Mouse (Mus musculus) CH12.LX (cell line): ENCODE data around the gene Wars. TPM values are rescaled to one million over a fixed set of nuclear protein-coding genes. Genes with fewer than 3 reads are reported as not detected.

ENCODE experiments used
- DNase-seq: peaks from one replicate; pipeline ENCODE4 v3.0.0-alpha.2; 2013; ENCODE audit errors: extremely low read depth
- H3K27ac ChIP-seq: 2 replicates; pipeline ENCODE4 v1.5.1; 2012; ENCODE audit warnings: low read depth, mild to moderate bottlenecking, control low read depth, moderate library complexity; ENCODE audit not compliant: insufficient read depth
- H3K27me3 ChIP-seq: replicated peaks from 2 replicates; pipeline ENCODE3; 2012; ENCODE audit warnings: inconsistent platforms
- H3K36me3 ChIP-seq, 2 experiments: replicated peaks in 1 of 2; 2 replicates each; pipeline versions ENCODE3 to v1.6.1; 2012; ENCODE audit warnings: inconsistent platforms in 1 of 2, low read length in 1 of 2, mild to moderate bottlenecking in 1 of 2, mixed read lengths in 1 of 2, moderate library complexity in 1 of 2; ENCODE audit not compliant: control insufficient read depth in 1 of 2, insufficient read depth in 1 of 2
- H3K4me1 ChIP-seq, 2 experiments: 2 replicates each; pipeline ENCODE4 v1.6.1; 2012; ENCODE audit warnings: inconsistent platforms in 1 of 2, moderate library complexity in 1 of 2; ENCODE audit not compliant: insufficient read depth in 2 of 2, control insufficient read depth in 1 of 2
- H3K4me2 ChIP-seq: 2 replicates; pipeline ENCODE4 v1.6.1; 2012; ENCODE audit warnings: low read depth, mild to moderate bottlenecking, control low read depth; ENCODE audit not compliant: poor library complexity, insufficient read depth, severe bottlenecking
- H3K4me3 ChIP-seq, 3 experiments: fragments of 150-350 bp in 1 of 3; sonication (generic) in 1 of 3; replicated peaks in 1 of 3; 2 replicates each; pipeline versions ENCODE3 to v1.5.1; 2011 to 2012; ENCODE audit warnings: low read depth in 2 of 3, low read length in 2 of 3, mild to moderate bottlenecking in 2 of 3, moderate library complexity in 2 of 3, control low read depth in 1 of 3, improper control_type of control experiment in 1 of 3, inconsistent platforms in 1 of 3, mixed read lengths in 1 of 3; ENCODE audit not compliant: poor library complexity in 1 of 3
- H3K79me2 ChIP-seq: replicated peaks from 2 replicates; pipeline ENCODE4 v1.6.1; 2012; ENCODE audit warnings: mild to moderate bottlenecking, moderate library complexity; ENCODE audit not compliant: control insufficient read depth, poor library complexity, insufficient read depth, severe bottlenecking; ENCODE audit errors: extremely low read depth
- H3K9ac ChIP-seq: 2 replicates; pipeline ENCODE4 v1.6.1; 2012; ENCODE audit warnings: low read depth, mild to moderate bottlenecking, control low read depth, moderate library complexity; ENCODE audit not compliant: insufficient read depth
- H3K9me3 ChIP-seq: replicated peaks from 2 replicates; pipeline ENCODE3; 2012; ENCODE audit warnings: low read length, inconsistent platforms, mixed read lengths
- BHLHE40 ChIP-seq: IDR thresholded peaks from 2 replicates; pipeline ENCODE4 v1.6.1; 2011; ENCODE audit warnings: mild to moderate bottlenecking, low read depth, low read length, improper control_type of control experiment
- CHD1 ChIP-seq: IDR thresholded peaks from 2 replicates; pipeline ENCODE4 v1.6.1; 2012; ENCODE audit warnings: low read depth, low read length, improper control_type of control experiment, inconsistent platforms
- CHD2 ChIP-seq: IDR thresholded peaks from 2 replicates; pipeline ENCODE4 v1.6.1; 2011; ENCODE audit warnings: low read length, improper control_type of control experiment
- CTCF ChIP-seq, 2 experiments: IDR thresholded peaks in 1 of 2; conservative IDR thresholded peaks in 1 of 2; 2 replicates each; pipeline ENCODE4 v1.5.1; 2011 to 2012; ENCODE audit warnings: low read depth in 2 of 2, low read length in 2 of 2, improper control_type of control experiment in 1 of 2, inconsistent platforms in 1 of 2, mild to moderate bottlenecking in 1 of 2, moderate library complexity in 1 of 2
- E2F4 ChIP-seq: IDR thresholded peaks from 2 replicates; pipeline ENCODE4 v1.6.1; 2011; ENCODE audit warnings: low read depth, low read length, improper control_type of control experiment; ENCODE audit not compliant: insufficient replicate concordance
- ETS1 ChIP-seq: conservative IDR thresholded peaks from 2 replicates; pipeline ENCODE4 v1.6.1; 2012; ENCODE audit warnings: low read depth, mild to moderate bottlenecking, inconsistent platforms, low read length, improper control_type of control experiment, moderate library complexity
- KAT2A ChIP-seq: IDR thresholded peaks from 2 replicates; pipeline ENCODE4 v1.6.1; 2012; ENCODE audit warnings: low read length, improper control_type of control experiment, inconsistent platforms; ENCODE audit not compliant: insufficient replicate concordance
- MAFK ChIP-seq: IDR thresholded peaks from 2 replicates; pipeline ENCODE4 v1.6.1; 2011; ENCODE audit warnings: low read length, improper control_type of control experiment; ENCODE audit not compliant: insufficient replicate concordance
- MEF2A ChIP-seq: IDR thresholded peaks from 2 replicates; pipeline ENCODE4 v1.6.1; 2014; ENCODE audit warnings: low read depth, mild to moderate bottlenecking, inconsistent platforms, low read length, improper control_type of control experiment, borderline replicate concordance
- POLR2A ChIP-seq: IDR thresholded peaks from 2 replicates; pipeline ENCODE4 v1.6.1; 2011; ENCODE audit warnings: low read depth, mild to moderate bottlenecking, improper control_type of control experiment, low read length
- POLR2AphosphoS2 ChIP-seq: IDR thresholded peaks from 2 replicates; pipeline ENCODE4 v1.6.1; 2011; ENCODE audit warnings: low read depth, low read length, improper control_type of control experiment
- RAD21 ChIP-seq: IDR thresholded peaks from 2 replicates; pipeline ENCODE4 v1.6.1; 2011; ENCODE audit warnings: low read depth, mild to moderate bottlenecking, low read length, improper control_type of control experiment, moderate library complexity
- SIN3A ChIP-seq: IDR thresholded peaks from 2 replicates; pipeline ENCODE4 v1.6.1; 2012; ENCODE audit warnings: low read length, improper control_type of control experiment, inconsistent platforms
- SMC3 ChIP-seq: IDR thresholded peaks from 2 replicates; pipeline ENCODE4 v1.6.1; 2011; ENCODE audit warnings: low read depth, low read length, improper control_type of control experiment
- USF2 ChIP-seq: conservative IDR thresholded peaks from 2 replicates; pipeline ENCODE4 v1.6.1; 2011; ENCODE audit warnings: low read depth, low read length, improper control_type of control experiment
- ZKSCAN1 ChIP-seq: IDR thresholded peaks from 2 replicates; pipeline ENCODE4 v1.6.1; 2012; ENCODE audit warnings: low read depth, inconsistent platforms, low read length, improper control_type of control experiment, borderline replicate concordance
- ZNF384 ChIP-seq: IDR thresholded peaks from 2 replicates; pipeline ENCODE4 v1.6.1; 2012; ENCODE audit warnings: low read depth, low read length, improper control_type of control experiment, inconsistent platforms
- dilution Hi-C: fragments of 300-500 bp; cut with MboI; formaldehyde crosslinking; loops from 2 replicates; pipeline ENCODE4 v1.14.3; 2020; ENCODE audit warnings: low sequenced_read_pairs; ENCODE audit not compliant: extremely low pct_unique_long_range_greater_than_20kb, extremely low pct_ligation_motif_present
- in situ Hi-C: fragments of 300-500 bp; cut with MboI; formaldehyde crosslinking; loops from 3 replicates; pipeline ENCODE4 v1.14.3; 2019; ENCODE audit warnings: low sequenced_read_pairs, low pct_ligation_motif_present, low pct_unique_long_range_greater_than_20kb, mixed read lengths
- polyA plus RNA-seq: library from polyadenylated mRNA; unstranded; fragments of >175 nt; gene quantifications from 2 replicates; pipeline ENCODE4 v1.2.1, GENCODE M21; 2012; ENCODE audit warnings: low read depth; ENCODE audit not compliant: insufficient read length
- total RNA-seq, 2 experiments: library from RNA; depleted of rRNA; stranded (reverse); fragments of 300-350 nt in 1 of 2; fragments of >200 nt in 1 of 2; gene quantifications; 2 replicates each; pipeline ENCODE4 v1.2.3; 2012 to 2014

The Wars gene
- total and polyA plus RNA-seq, 3 experiments: 73.5 to 93.5 (median 88.0) TPM

DNA sequence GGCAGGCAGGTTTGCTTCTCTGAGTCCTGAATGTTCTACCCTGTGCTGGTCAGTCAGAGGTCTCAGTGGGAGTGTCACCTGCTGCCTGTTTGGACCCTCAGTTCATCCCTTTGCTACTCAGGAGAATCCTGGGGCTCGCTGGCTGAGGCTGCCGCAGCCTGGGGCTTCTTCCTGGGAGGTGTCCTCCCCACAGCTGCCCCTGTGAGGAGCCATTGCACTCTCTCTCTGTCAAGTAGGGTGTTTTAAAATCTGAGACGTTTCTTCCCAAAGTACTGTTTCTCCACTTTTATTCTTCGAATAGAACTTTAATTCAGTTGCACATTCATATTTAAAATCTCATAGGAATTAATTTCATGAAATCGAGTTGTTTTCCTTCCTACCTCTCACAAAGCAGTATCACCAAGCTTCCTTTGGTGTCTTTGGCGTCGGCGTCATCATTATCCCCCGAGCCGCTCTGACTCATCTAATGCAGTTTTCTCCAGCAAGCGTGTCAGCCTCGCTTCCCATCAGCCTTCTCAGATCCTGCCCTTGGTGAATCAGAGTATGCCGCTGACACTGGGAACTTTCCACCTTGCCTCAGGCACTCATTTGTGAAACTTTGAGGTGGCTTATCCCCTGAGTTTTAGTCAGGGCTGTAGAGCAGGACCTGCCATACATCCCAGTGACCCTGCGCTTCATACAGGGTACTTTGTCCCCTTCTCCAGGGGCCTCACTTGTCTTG, 48.4 kb upstream of the Wars start:
- Histone ChIP-seq H3K4me3 (no peak overlapping the region), H3K9me3 (no peaks in the 10 kb centered on the region), H3K4me1 (peaks cover 0 to 9% of the 10 kb centered on the region in 2 experiments; a peak in 2 of 4 replicates), H3K79me2 (no peaks in the 10 kb centered on the region), H3K9ac (no peak overlapping the region), H3K27ac (no peak overlapping the region), H3K27me3 (no peaks in the 10 kb centered on the region), H3K4me2 (no peak overlapping the region), H3K36me3 (peaks cover 0 to 60% of the 10 kb centered on the region in 2 experiments)
- TF ChIP-seq USF2: no peak
- no peak for TF ChIP-seq BHLHE40
- TF ChIP-seq ZNF384: no peak
- no peak for DNase-seq
- dilution Hi-C loops: no loop called here
- in situ Hi-C loops: no loop called here

DNA sequence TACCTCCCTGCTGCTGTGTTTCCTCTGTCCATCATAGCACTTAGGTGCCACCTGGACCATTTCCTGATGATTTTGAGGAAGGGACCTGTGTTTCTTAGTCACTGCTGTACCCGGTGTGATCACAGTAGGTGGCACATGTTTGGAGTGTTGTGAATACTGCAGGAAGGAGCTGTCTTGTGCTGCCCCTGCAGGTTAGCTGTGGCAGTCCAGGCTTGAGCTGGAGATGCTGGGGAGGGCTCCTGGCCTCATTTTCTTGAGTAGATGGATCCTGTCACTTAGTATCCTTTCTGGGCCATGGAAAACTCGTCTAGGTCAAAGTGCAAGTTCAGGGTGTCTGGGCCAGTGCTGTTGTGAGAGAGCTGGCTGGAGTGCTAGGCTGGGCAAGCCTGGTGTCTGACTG, 47.3 kb upstream of the Wars start:
- dilution Hi-C loops (no loop called here), in situ Hi-C loops (no loop called here)
- TF ChIP-seq ETS1: no peak
- TF ChIP-seq KAT2A: no peak
- no peak for TF ChIP-seq CHD2
- TF ChIP-seq RAD21: no peak
- TF ChIP-seq ZKSCAN1: no peak
- TF ChIP-seq BHLHE40: no peak
- TF ChIP-seq POLR2A: no peak
- no peak for TF ChIP-seq MAFK
- no peak for TF ChIP-seq CHD1
- no peak for TF ChIP-seq E2F4
- TF ChIP-seq ZNF384: no peak
- no peak for TF ChIP-seq POLR2AphosphoS2
- no peak for TF ChIP-seq SIN3A
- TF ChIP-seq MEF2A: no peak
- no peak for TF ChIP-seq CTCF (conservative IDR thresholded peaks at IDR 0.05 in 1 of 2, IDR thresholded peaks at IDR 0.05 in 1 of 2; ENCODE audit: low read depth in 2 of 2, low read length in 2 of 2)
- no peak for TF ChIP-seq SMC3
- Histone ChIP-seq H3K27me3 (no peaks in the 10 kb centered on the region), H3K9me3 (no peaks in the 10 kb centered on the region), H3K9ac (no peak overlapping the region), H3K27ac (no peak overlapping the region), H3K4me2 (no peak overlapping the region), H3K79me2 (no peaks in the 10 kb centered on the region), H3K4me3 (no peak overlapping the region), H3K36me3 (peaks cover 0 to 56% of the 10 kb centered on the region in 2 experiments), H3K4me1 (peaks cover 0 to 20% of the 10 kb centered on the region in 2 experiments; a peak in 2 of 4 replicates)
- no peak for DNase-seq
